Mouse (Mus musculus): Measurements from ENCODE around the gene Slc38a7. TPM values are rescaled to one million over a fixed set of nuclear protein-coding genes. Genes with fewer than 3 reads are reported as not detected.
A peak's percentile ranks its signal among the peaks of the same experiment; 100 is the strongest.
"Not testable (repeated sequence)": the region's sequence is repeated elsewhere in the genome, so short reads cannot be mapped to it uniquely, and the experiment has no call there.

The Slc38a7 gene
- polyA plus RNA-seq, 1 experiment from 2014 or later: 13.8 TPM

- Histone ChIP-seq H3K4me3 (ENCODE audit: low read depth, low read length) (no peak overlapping the region), H3K4me1 (replicated peaks; ENCODE audit: control insufficient read depth, insufficient read depth, low read length) (peaks cover 16% of the 10 kb centered on the region), H3K36me3 (ENCODE audit: control insufficient read depth, insufficient read depth, low read length) (peaks cover 11% of the 10 kb centered on the region; the same call in 1 of the 2 replicates), H3K9ac (ENCODE audit: low read depth, low read length) (no peak overlapping the region), H3K4me2 (no peak overlapping the region), H3K9me3 (ENCODE audit: control insufficient read depth, low read length) (no peaks in the 10 kb centered on the region), H3K27me3 (replicated peaks; ENCODE audit: control insufficient read depth, insufficient read depth, low read length) (no peaks in the 10 kb centered on the region), H3K27ac (ENCODE audit: low read depth, low read length) (no peak overlapping the region)
- 93% methylated on average over 6 of the region's 6 CpGs for WGBS
- no peak for DNase-seq (ENCODE audit: low spot score)
- peak; percentile 19; the same call in 1 of the 2 replicates for ATAC-seq (replicated peaks; ENCODE audit: low FRiP score)
These were observed 54.2 kb downstream of the Slc38a7 start for GRCm38 (mm10) chr8:95799117-95799516.

GRCm38 (mm10) chr8:95795333-95796061, 57.8 kb downstream of the Slc38a7 start:
- not testable (repeated sequence) for H3K27me3 ChIP-seq (replicated peaks; ENCODE audit: control insufficient read depth, insufficient read depth, low read length); H3K9ac ChIP-seq (ENCODE audit: low read depth, low read length); H3K9me3 ChIP-seq (ENCODE audit: control insufficient read depth, low read length); DNase-seq (ENCODE audit: low spot score); H3K27ac ChIP-seq (ENCODE audit: low read depth, low read length); ATAC-seq (replicated peaks; ENCODE audit: low FRiP score); H3K36me3 ChIP-seq (ENCODE audit: control insufficient read depth, insufficient read depth, low read length); H3K4me2 ChIP-seq; H3K4me1 ChIP-seq (replicated peaks; ENCODE audit: control insufficient read depth, insufficient read depth, low read length); H3K4me3 ChIP-seq (ENCODE audit: low read depth, low read length)
- 88% methylated on average over 5 of the region's 5 CpGs for WGBS

Other genes with a start within 250 kb of the Slc38a7 start
- gene Gins3, start 220.1 kb downstream of the Slc38a7 start, polyA plus RNA-seq (2014; fragmentation: Nextera tagmentation; extraction: Ambion mirVana): 19.6 and 21.8 TPM in 2 replicates
- gene Ndrg4, start 176.6 kb downstream of the Slc38a7 start, polyA plus RNA-seq (2014; fragmentation: Nextera tagmentation; extraction: Ambion mirVana): 3.8 and 4.7 TPM in 2 replicates
- 34.1 and 36.0 TPM in 2 replicates for gene Setd6, start 137.7 kb downstream of the Slc38a7 start, polyA plus RNA-seq (2014; fragmentation: Nextera tagmentation; extraction: Ambion mirVana)
- 94.4 and 102 TPM in 2 replicates for gene Cnot1, start 46.1 kb downstream of the Slc38a7 start, polyA plus RNA-seq (2014; fragmentation: Nextera tagmentation; extraction: Ambion mirVana)
- gene Sap18b, start 28.2 kb downstream of the Slc38a7 start, polyA plus RNA-seq (2014; fragmentation: Nextera tagmentation; extraction: Ambion mirVana): 458 and 484 TPM in 2 replicates
- gene Got2, start 35.0 kb upstream of the Slc38a7 start, polyA plus RNA-seq (2014; fragmentation: Nextera tagmentation; extraction: Ambion mirVana): 153 and 158 TPM in 2 replicates